Mouse (Mus musculus) spleen, adult 10 weeks (tissue): Measurements from ENCODE around the gene Lztfl1. TPM values are rescaled to one million over a fixed set of nuclear protein-coding genes. Genes with fewer than 3 reads are reported as not detected.

Experiments
- polyA plus RNA-seq: library from polyadenylated mRNA; stranded (reverse); fragments of 350-450 nt; fragmentation: Illumina TruSeq; extraction: RNeasy Lipid Tissue Mini Kit (QIAGEN cat#74804); gene quantifications from one replicate; pipeline ENCODE4 v1.2.3, GENCODE M21; 2015; ENCODE audit warnings: low replicate concordance; ENCODE audit not compliant: insufficient read depth

The Lztfl1 gene
- 37.0 TPM for polyA plus RNA-seq

GRCm38 (mm10) chr9:123717186-123718008 lies at the start of gene Lztfl1:
Lztfl1 (minus strand) TSS chr9:123717697.

DNA sequence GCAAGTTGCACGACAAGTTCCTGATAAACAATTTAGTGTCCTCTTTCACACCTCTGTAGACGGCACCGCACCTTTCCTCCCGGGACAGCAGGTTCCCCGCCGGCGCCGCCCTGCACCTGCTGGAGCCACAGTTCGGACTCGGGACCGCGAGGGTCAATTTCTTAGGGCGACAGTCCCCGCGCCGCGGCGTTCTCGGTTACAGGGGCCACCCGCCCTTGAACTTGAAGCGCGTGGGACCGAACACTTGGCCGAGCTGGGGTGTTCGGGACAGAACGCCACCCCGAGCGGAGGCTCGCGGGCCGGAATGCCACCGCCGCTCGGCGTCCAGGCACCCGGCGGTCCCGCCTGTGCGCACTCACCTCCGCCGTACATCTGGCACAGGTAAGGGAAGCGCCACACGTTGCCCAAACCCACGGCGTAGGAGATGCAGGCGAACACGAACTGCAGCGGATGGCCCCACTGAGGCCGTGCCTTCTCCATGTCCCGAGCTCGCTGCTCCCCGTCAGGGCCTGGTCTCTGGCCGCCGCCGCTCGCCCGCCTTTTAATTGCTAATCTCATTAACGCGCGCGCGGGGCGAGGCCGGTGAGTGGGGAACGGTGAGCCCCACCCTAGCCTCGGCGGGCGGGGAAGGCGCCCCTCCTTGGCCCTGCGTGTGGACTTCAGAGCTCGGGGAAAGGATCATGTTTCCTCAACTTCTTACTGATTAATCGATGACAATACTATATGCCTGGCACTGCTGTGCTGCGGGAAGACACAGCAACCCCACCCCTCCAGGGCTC lies 39.0 kb downstream of the Lztfl1 start, which contains the start of the genes Ccr9 and Slc6a20a:
Gene Ccr9 (plus strand): TSS at position 113 of the 779 bp plus-strand sequence.
Gene Slc6a20a (minus strand): TSS at position 559 of the 779 bp plus-strand sequence.

Other genes starting within 250 kb of the Lztfl1 start
- gene Limd1, start 239.0 kb downstream of the Lztfl1 start, polyA plus RNA-seq: 68.4 TPM
- gene Sacm1l, start 187.9 kb downstream of the Lztfl1 start, polyA plus RNA-seq: 62.1 TPM
- 0.10 TPM for gene Slc6a20b, start 85.1 kb downstream of the Lztfl1 start, polyA plus RNA-seq
- gene Ccr9, start 39.3 kb downstream of the Lztfl1 start, polyA plus RNA-seq: 22.5 TPM
- gene Slc6a20a, start 38.8 kb downstream of the Lztfl1 start, polyA plus RNA-seq: 4.9 TPM
- gene Cxcr6, start 88.8 kb upstream of the Lztfl1 start, polyA plus RNA-seq: 29.0 TPM
- gene Fyco1, start 134.2 kb upstream of the Lztfl1 start, polyA plus RNA-seq: 17.4 TPM
- 19.5 TPM for gene Xcr1, start 144.3 kb upstream of the Lztfl1 start, polyA plus RNA-seq